Mouse (Mus musculus): ENCODE results near the gene Myl9.

- TF ChIP-seq POLR2A (IDR thresholded peaks at IDR 0.05; ENCODE audit: borderline replicate concordance, insufficient read depth, low read length): no peak
- TF ChIP-seq CTCF (IDR thresholded peaks at IDR 0.05; ENCODE audit: borderline replicate concordance, insufficient read depth, low read depth, low read length): no peak
These were observed 12.1 kb upstream of the Myl9 start for GRCm38 (mm10) chr2:156763101-156763500.
